Mouse (Mus musculus): ENCODE measurements around the gene Phf7.

Gene Phf7

GRCm38 (mm10) chr14:31251084-31251604 lies at the start of gene Phf7, which contains the start of gene Bap1:
Phf7 (minus strand) TSS chr14:31251317.
Bap1 (plus strand) TSS chr14:31251450.
- peaks cover 7% of the 10 kb centered on the region for H3K36me3 ChIP-seq (ENCODE audit: control insufficient read depth, insufficient read depth, low read length, poor library complexity, severe bottlenecking)
- DNase-seq (ENCODE audit: low read depth, low spot score), result peak; percentile 96
- no peaks in the 10 kb centered on the region for H3K27me3 ChIP-seq (ENCODE audit: control insufficient read depth, insufficient read depth, low read length, poor library complexity, severe bottlenecking)

- Histone ChIP-seq H3K27me3 (ENCODE audit: control insufficient read depth, insufficient read depth, low read length, poor library complexity, severe bottlenecking) (no peaks in the 10 kb centered on the region), H3K36me3 (ENCODE audit: control insufficient read depth, insufficient read depth, low read length, poor library complexity, severe bottlenecking) (no peaks in the 10 kb centered on the region)
- DNase-seq (ENCODE audit: low read depth, low spot score), result no peak
Measured at GRCm38 (mm10) chr14:31285728-31286127, 34.6 kb upstream of the Phf7 start.

GRCm38 (mm10) chr14:31272164-31272563 lies 21.0 kb upstream of the Phf7 start:
- Histone ChIP-seq H3K27me3 (ENCODE audit: control insufficient read depth, insufficient read depth, low read length, poor library complexity, severe bottlenecking) (no peaks in the 10 kb centered on the region), H3K36me3 (ENCODE audit: control insufficient read depth, insufficient read depth, low read length, poor library complexity, severe bottlenecking) (no peaks in the 10 kb centered on the region)
- DNase-seq (ENCODE audit: low read depth, low spot score), result peak; percentile 89

- DNase-seq (ENCODE audit: low read depth, low spot score), result no peak
- no peaks in the 10 kb centered on the region for H3K27me3 ChIP-seq (ENCODE audit: control insufficient read depth, insufficient read depth, low read length, poor library complexity, severe bottlenecking)
- no peaks in the 10 kb centered on the region for H3K36me3 ChIP-seq (ENCODE audit: control insufficient read depth, insufficient read depth, low read length, poor library complexity, severe bottlenecking)
Measured at GRCm38 (mm10) chr14:31271121-31271520, 20.0 kb upstream of the Phf7 start.

GRCm38 (mm10) chr14:31269456-31270100 lies 18.5 kb upstream of the Phf7 start:
- Histone ChIP-seq H3K27me3 (ENCODE audit: control insufficient read depth, insufficient read depth, low read length, poor library complexity, severe bottlenecking) (no peaks in the 10 kb centered on the region), H3K36me3 (ENCODE audit: control insufficient read depth, insufficient read depth, low read length, poor library complexity, severe bottlenecking) (no peaks in the 10 kb centered on the region)
- no peak for DNase-seq (ENCODE audit: low read depth, low spot score)

GRCm38 (mm10) chr14:31268301-31269001 lies 17.3 kb upstream of the Phf7 start:
- DNase-seq (ENCODE audit: low read depth, low spot score), result no peak
- Histone ChIP-seq H3K36me3 (ENCODE audit: control insufficient read depth, insufficient read depth, low read length, poor library complexity, severe bottlenecking) (no peaks in the 10 kb centered on the region), H3K27me3 (ENCODE audit: control insufficient read depth, insufficient read depth, low read length, poor library complexity, severe bottlenecking) (no peaks in the 10 kb centered on the region)

- Histone ChIP-seq H3K27me3 (ENCODE audit: control insufficient read depth, insufficient read depth, low read length, poor library complexity, severe bottlenecking) (no peaks in the 10 kb centered on the region), H3K36me3 (ENCODE audit: control insufficient read depth, insufficient read depth, low read length, poor library complexity, severe bottlenecking) (no peaks in the 10 kb centered on the region)
- no peak for DNase-seq (ENCODE audit: low read depth, low spot score)
Measured at GRCm38 (mm10) chr14:31267649-31268048, 16.5 kb upstream of the Phf7 start.

GRCm38 (mm10) chr14:31260932-31261331 lies 9.8 kb upstream of the Phf7 start:
- Histone ChIP-seq H3K27me3 (ENCODE audit: control insufficient read depth, insufficient read depth, low read length, poor library complexity, severe bottlenecking) (no peaks in the 10 kb centered on the region), H3K36me3 (ENCODE audit: control insufficient read depth, insufficient read depth, low read length, poor library complexity, severe bottlenecking) (peaks cover 19% of the 10 kb centered on the region)
- no peak for DNase-seq (ENCODE audit: low read depth, low spot score)

GRCm38 (mm10) chr14:31260374-31260773 lies 9.3 kb upstream of the Phf7 start:
- peaks cover 19% of the 10 kb centered on the region for H3K36me3 ChIP-seq (ENCODE audit: control insufficient read depth, insufficient read depth, low read length, poor library complexity, severe bottlenecking)
- H3K27me3 ChIP-seq (ENCODE audit: control insufficient read depth, insufficient read depth, low read length, poor library complexity, severe bottlenecking), result no peaks in the 10 kb centered on the region
- DNase-seq (ENCODE audit: low read depth, low spot score), result no peak

- Histone ChIP-seq H3K27me3 (ENCODE audit: control insufficient read depth, insufficient read depth, low read length, poor library complexity, severe bottlenecking) (no peaks in the 10 kb centered on the region), H3K36me3 (ENCODE audit: control insufficient read depth, insufficient read depth, low read length, poor library complexity, severe bottlenecking) (peaks cover 23% of the 10 kb centered on the region)
- no peak for DNase-seq (ENCODE audit: low read depth, low spot score)
Measured at GRCm38 (mm10) chr14:31258476-31259050, 7.4 kb upstream of the Phf7 start.

GRCm38 (mm10) chr14:31252091-31252490 lies 974 bp upstream of the Phf7 start:
- Histone ChIP-seq H3K36me3 (ENCODE audit: control insufficient read depth, insufficient read depth, low read length, poor library complexity, severe bottlenecking) (peaks cover 16% of the 10 kb centered on the region), H3K27me3 (ENCODE audit: control insufficient read depth, insufficient read depth, low read length, poor library complexity, severe bottlenecking) (no peaks in the 10 kb centered on the region)
- no peak for DNase-seq (ENCODE audit: low read depth, low spot score)

- H3K27me3 ChIP-seq (ENCODE audit: control insufficient read depth, insufficient read depth, low read length, poor library complexity, severe bottlenecking), result no peaks in the 10 kb centered on the region
- DNase-seq (ENCODE audit: low read depth, low spot score), result no peak
- H3K36me3 ChIP-seq (ENCODE audit: control insufficient read depth, insufficient read depth, low read length, poor library complexity, severe bottlenecking), result peaks cover 12% of the 10 kb centered on the region
Measured at GRCm38 (mm10) chr14:31251626-31252025, 509 bp upstream of the Phf7 start.

GRCm38 (mm10) chr14:31250222-31251083 lies 664 bp downstream of the Phf7 start:
- H3K36me3 ChIP-seq (ENCODE audit: control insufficient read depth, insufficient read depth, low read length, poor library complexity, severe bottlenecking), result peaks cover 5% of the 10 kb centered on the region
- DNase-seq (ENCODE audit: low read depth, low spot score), result no peak

GRCm38 (mm10) chr14:31248396-31248795 lies 2.7 kb downstream of the Phf7 start:
- no peak for DNase-seq (ENCODE audit: low read depth, low spot score)
- Histone ChIP-seq H3K27me3 (ENCODE audit: control insufficient read depth, insufficient read depth, low read length, poor library complexity, severe bottlenecking) (no peaks in the 10 kb centered on the region), H3K36me3 (ENCODE audit: control insufficient read depth, insufficient read depth, low read length, poor library complexity, severe bottlenecking) (peaks cover 2% of the 10 kb centered on the region; the same call in 1 of the 2 replicates)

More at GRCm38 (mm10) chr14:31250222-31251083, 664 bp downstream of the Phf7 start:
- no peaks in the 10 kb centered on the region for H3K27me3 ChIP-seq (ENCODE audit: control insufficient read depth, insufficient read depth, low read length, poor library complexity, severe bottlenecking)
